In the genomic region with DNA sequence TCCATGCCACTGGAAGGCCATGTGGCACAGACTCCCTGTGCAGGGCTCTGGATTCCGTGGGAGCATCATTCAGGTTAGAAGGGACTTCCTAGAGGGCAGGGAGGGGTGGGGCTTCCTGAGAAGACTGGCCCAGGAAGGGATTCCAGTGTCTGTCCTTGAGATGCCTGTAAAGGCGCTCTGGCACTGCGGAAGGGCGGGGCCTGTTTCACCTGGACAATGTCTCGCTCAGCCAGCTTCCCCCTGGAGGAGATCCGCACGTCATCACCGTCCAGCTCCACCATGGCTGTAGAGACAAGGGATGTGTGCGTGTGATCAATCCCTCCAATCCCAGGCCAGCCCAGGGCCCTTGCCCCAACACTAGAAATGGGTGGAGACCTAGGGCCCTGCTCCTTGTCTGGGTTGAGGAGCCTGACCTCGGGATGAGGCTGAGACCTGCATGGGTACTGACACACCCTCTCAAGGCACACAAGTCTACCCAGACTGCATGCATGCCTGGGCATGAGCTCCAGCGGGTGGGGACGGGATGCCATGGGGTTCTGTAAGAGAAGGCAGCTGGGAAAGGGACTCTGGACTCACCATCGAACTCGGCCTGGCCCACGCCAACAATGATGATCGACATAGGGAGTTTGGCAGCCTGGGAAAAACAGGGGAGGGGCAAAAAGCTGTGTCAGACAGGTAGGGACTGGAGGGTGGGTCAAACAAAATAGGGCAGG, we compare ENCODE assay signal across 23 mouse cellular contexts. TPM values are rescaled to one million over a fixed set of nuclear protein-coding genes. Genes with fewer than 3 reads are reported as not detected.
DNase-seq lines count a peak whose midpoint lies in the region; ATAC-seq and TF ChIP-seq lines count a peak whose summit lies in the region.
"Had no signal": no experiment of that assay in that cellular context is flagged by ENCODE, and none has a peak within 500 bp of the region (broad histone marks: within the 10 kb centered on the region; RNA-seq: fewer than 3 reads in every experiment).

No protein-coding gene starts in this region.

- no peak overlapping the region for H3K27ac ChIP-seq in limb, embryonic 15.5 days
- H3K27ac ChIP-seq in limb, embryonic 10.5 days, result no peak overlapping the region
- H3K27ac ChIP-seq in ES-E14 (ENCODE audit: insufficient read depth, low read depth, low read length, poor library complexity, severe bottlenecking), result peak overlapping the region; percentile 72
- H3K27ac ChIP-seq in midbrain, embryonic 11.5 days (ENCODE audit: low read depth, low read length), result no peak overlapping the region
- H3K27ac ChIP-seq: embryonic facial prominence, embryonic 12.5 days; hindbrain, embryonic 12.5 days; liver, embryonic 14.5 days; lung, embryonic 15.5 days; macrophage; midbrain, embryonic 10.5 days had no signal

- DNase-seq in limb, embryonic 10.5 days (ENCODE audit: low spot score), result no peak
- DNase-seq in ES-E14 (ENCODE audit: low read depth, low spot score) (peak; percentile 81), ZHBTc4 (ENCODE audit: low read depth, low spot score) (peak; percentile 95)
- peak; percentile 61 to 74 for DNase-seq in urinary bladder, postnatal 36 days (ENCODE audit: low spot score in 2 of 2)
- no peak for DNase-seq in midbrain, embryonic 11.5 days (ENCODE audit: low spot score, missing footprints)
- DNase-seq in gastrocnemius, adult 8-10 months (ENCODE audit: low spot score in 2 of 2), result no peak
- DNase-seq: adrenal gland, adult 8-10 months; cerebellum, adult 9-11 months; gastrocnemius, postnatal 36 days; heart, postnatal 10 days; right cerebral cortex, postnatal 4 days; thymus, postnatal 14 days had no signal

- in situ Hi-C loops in ES-E14 (cut with MboI; ENCODE audit: low sequenced_read_pairs in 2 of 2, unreplicated experiment in 2 of 2), result no loop called here

- H3K4me3 ChIP-seq in limb, embryonic 15.5 days, result no peak overlapping the region
- no peak overlapping the region for H3K4me3 ChIP-seq in limb, embryonic 10.5 days
- H3K4me3 ChIP-seq in ES-E14 (ENCODE audit: insufficient read depth in 1 of 2, low read depth in 1 of 2, low read length in 2 of 2, poor library complexity in 1 of 2, severe bottlenecking in 1 of 2), result peak overlapping the region; percentile 45 to 63
- H3K4me3 ChIP-seq in midbrain, embryonic 11.5 days (ENCODE audit: low read depth, low read length), result no peak overlapping the region
- H3K4me3 ChIP-seq: embryonic facial prominence, embryonic 12.5 days; erythroblast, embryonic 14.5 days; hindbrain, embryonic 12.5 days; lung, embryonic 15.5 days; midbrain, embryonic 10.5 days had no signal

- no peak overlapping the region for H3K4me2 ChIP-seq in limb, embryonic 15.5 days
- H3K4me2 ChIP-seq in midbrain, embryonic 11.5 days, result no peak overlapping the region
- H3K4me2 ChIP-seq: embryonic facial prominence, embryonic 12.5 days; hindbrain, embryonic 12.5 days; lung, embryonic 15.5 days had no signal

- peaks cover 3% of the 10 kb centered on the region; the same call in 1 of the 2 replicates for H3K36me3 ChIP-seq in limb, embryonic 15.5 days
- no peaks in the 10 kb centered on the region for H3K36me3 ChIP-seq in limb, embryonic 10.5 days
- peaks cover 9% of the 10 kb centered on the region; the same call in 1 of the 2 replicates for H3K36me3 ChIP-seq in ES-E14 (ENCODE audit: control insufficient read depth, insufficient read depth, low read length, poor library complexity, severe bottlenecking)
- H3K36me3 ChIP-seq in midbrain, embryonic 11.5 days (ENCODE audit: control insufficient read depth, insufficient read depth, low read length), result no peaks in the 10 kb centered on the region
- H3K36me3 ChIP-seq: embryonic facial prominence, embryonic 12.5 days; hindbrain, embryonic 12.5 days; lung, embryonic 15.5 days had no signal

- H3K9ac ChIP-seq in limb, embryonic 15.5 days, result no peak overlapping the region
- H3K9ac ChIP-seq in ES-E14 (ENCODE audit: insufficient read depth, low read depth, low read length, poor library complexity, severe bottlenecking), result peak overlapping the region; percentile 62
- no peak overlapping the region for H3K9ac ChIP-seq in midbrain, embryonic 11.5 days (ENCODE audit: low read length)
- H3K9ac ChIP-seq: embryonic facial prominence, embryonic 12.5 days; hindbrain, embryonic 12.5 days; liver, embryonic 14.5 days; lung, embryonic 15.5 days had no signal

- WGBS in limb, embryonic 15.5 days, result 73% methylated on average over 16 of the region's 16 CpGs
- whole genome bisulfite sequencing in limb, embryonic 10.5 days, result 87% methylated on average over 16 of the region's 16 CpGs
- WGBS in midbrain, embryonic 11.5 days, result 89% methylated on average over 16 of the region's 16 CpGs

- H3K4me1 ChIP-seq in limb, embryonic 15.5 days, result peaks cover 20% of the 10 kb centered on the region
- peaks cover 7% of the 10 kb centered on the region for H3K4me1 ChIP-seq in limb, embryonic 10.5 days
- H3K4me1 ChIP-seq in ES-E14 (ENCODE audit: control insufficient read depth in 2 of 2, insufficient read depth in 2 of 2, low read length in 2 of 2, poor library complexity in 1 of 2), result peaks cover 1 to 41% of the 10 kb centered on the region in 2 experiments; a peak in 2 of 4 replicates
- peaks cover 9% of the 10 kb centered on the region for H3K4me1 ChIP-seq in midbrain, embryonic 11.5 days (ENCODE audit: control insufficient read depth, insufficient read depth, low read length)

- ATAC-seq in limb, embryonic 15.5 days (ENCODE audit: insufficient number of reproducible peaks, low FRiP score, low TSS enrichment, low read depth), result 0 out of 2 replicates have a peak, but pooled peaks have one; percentile 16
- no peak for ATAC-seq in midbrain, embryonic 11.5 days (ENCODE audit: low FRiP score)
- ATAC-seq: forebrain, embryonic 14.5 days had no signal

- no peaks in the 10 kb centered on the region for H3K9me3 ChIP-seq in limb, embryonic 15.5 days
- H3K9me3 ChIP-seq in limb, embryonic 10.5 days (replicated peaks), result peaks cover 3% of the 10 kb centered on the region; the same call in 1 of the 2 replicates
- H3K9me3 ChIP-seq in ES-E14 (ENCODE audit: control insufficient read depth, insufficient read depth, low read depth, low read length), result no peaks in the 10 kb centered on the region
- no peaks in the 10 kb centered on the region for H3K9me3 ChIP-seq in midbrain, embryonic 11.5 days (ENCODE audit: control insufficient read depth, low read length)
- H3K9me3 ChIP-seq: hindbrain, embryonic 12.5 days; lung, embryonic 15.5 days had no signal

- H3K27me3 ChIP-seq in limb, embryonic 15.5 days, result no peaks in the 10 kb centered on the region
- peaks cover 8% of the 10 kb centered on the region for H3K27me3 ChIP-seq in limb, embryonic 10.5 days (ENCODE audit: low read depth, poor library complexity, severe bottlenecking)
- H3K27me3 ChIP-seq in midbrain, embryonic 11.5 days (ENCODE audit: control insufficient read depth, insufficient read depth, low read length), result no peaks in the 10 kb centered on the region
- H3K27me3 ChIP-seq: embryonic facial prominence, embryonic 12.5 days; hindbrain, embryonic 12.5 days; lung, embryonic 15.5 days had no signal

TF ChIP-seq in ES-E14, 5 proteins besides CTCF, POLR2A, EP300 and RAD21:
- no peak for TF ChIP-seq ZNF384 (IDR thresholded peaks at IDR 0.05; ENCODE audit: low read depth, low read length)
- TF ChIP-seq CHD2 (IDR thresholded peaks at IDR 0.05; ENCODE audit: low read depth, low read length), result no peak
TF ChIP-seq in ES-E14: peak in this region for 0.

RNA-seq across cellular contexts. Expression of gene Rab44, which starts 46.0 kb away (rescaled TPM):
- 5.1 and 5.6 TPM in 2 replicates for polyA plus RNA-seq in limb, embryonic 15.5 days (2015; fragmentation: Nextera tagmentation; extraction: Ambion mirVana)
- polyA plus RNA-seq in limb, embryonic 10.5 days (2016; fragmentation: Nextera tagmentation; extraction: Ambion mirVana), result 0.11 and 0.26 TPM in 2 replicates
- 0.31 and 0.85 TPM in 2 replicates for total RNA-seq in ES-E14 (2012; rRNA removed)
- 0.22 and 0.44 TPM in 2 replicates for polyA plus RNA-seq in midbrain, embryonic 11.5 days (2014; fragmentation: Nextera tagmentation; extraction: Ambion mirVana)
- under 1 TPM in 3 of 4 experiments, not detected in 1; 0.24 to 0.61 (median 0.56) TPM for total RNA-seq in gastrocnemius, adult 8-10 months (2022)
- polyA plus RNA-seq: forebrain, embryonic 14.5 days; limb, embryonic 11.5 days; testis, adult 2 months had no signal

Comparison
In these comparisons a context has a peak if more than half of its experiments do, and no peak if none do; other contexts are left out.
1. H3K4me3 ChIP-seq: peak in ES-E14 (2 of 2); none in limb, embryonic 15.5 days (single experiment), limb, embryonic 10.5 days (single experiment) and midbrain, embryonic 11.5 days (single experiment).
2. DNase-seq: peak in ES-E14 (single experiment), ZHBTc4 (single experiment) and urinary bladder, postnatal 36 days (2 of 2); none in limb, embryonic 10.5 days (single experiment), midbrain, embryonic 11.5 days (single experiment) and gastrocnemius, adult 8-10 months (0 of 2).